Mouse (Mus musculus): ENCODE results near the gene Cd276.

DNA sequence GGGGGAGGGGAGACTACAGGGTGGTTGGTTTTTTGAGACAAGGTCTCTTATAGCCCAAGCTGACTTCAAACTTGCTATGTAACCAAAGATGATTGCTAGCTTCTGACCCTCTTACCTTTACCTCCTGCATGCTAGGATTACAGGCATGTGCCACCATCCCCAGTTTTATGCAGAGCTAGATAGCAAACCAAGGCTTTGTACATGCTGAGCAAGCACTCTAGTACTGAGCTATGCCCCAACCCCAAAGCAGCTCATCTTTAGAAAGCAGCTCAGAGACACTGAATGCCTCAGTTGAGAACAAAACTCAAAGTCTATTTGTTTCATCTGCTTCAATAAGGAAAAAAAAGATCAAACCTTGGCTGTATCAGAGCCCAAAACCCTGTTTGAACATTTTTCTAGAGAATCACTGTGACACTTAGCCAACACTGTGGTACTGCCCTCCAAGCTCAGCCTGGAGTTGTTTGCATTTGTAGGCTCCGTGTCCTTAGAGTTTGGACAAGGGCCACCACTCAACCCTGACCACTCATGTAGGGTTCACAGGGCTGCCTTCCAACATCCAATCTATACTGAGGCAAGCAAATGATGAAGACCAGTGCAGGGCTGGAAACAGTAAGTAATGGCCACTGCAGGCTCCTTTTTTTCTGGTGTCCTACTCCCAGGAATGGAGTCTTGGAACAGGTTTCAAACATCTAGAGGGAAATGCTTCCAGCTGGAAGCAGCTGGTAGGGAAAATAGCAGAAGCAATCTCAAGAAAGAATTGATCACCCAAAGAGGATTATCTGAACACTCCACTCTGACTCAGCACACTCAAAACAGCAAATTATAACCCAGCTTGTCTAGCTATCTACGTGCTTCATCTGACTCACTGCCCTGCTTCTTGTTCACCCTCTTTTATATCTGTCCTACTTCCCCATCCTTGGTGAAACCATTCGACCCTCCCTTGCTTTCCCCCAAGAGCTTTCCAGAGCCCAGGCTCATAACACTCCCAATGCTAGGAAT is 2.5 kb upstream of the Cd276 start:
- no peak for TF ChIP-seq POLR2A (IDR thresholded peaks at IDR 0.05; ENCODE audit: low read depth, low read length)
- TF ChIP-seq ZC3H11A (IDR thresholded peaks at IDR 0.05; ENCODE audit: low read depth, low read length) = no peak
- no peak for TF ChIP-seq HCFC1 (IDR thresholded peaks at IDR 0.05; ENCODE audit: low read depth, low read length)
- no peak for TF ChIP-seq KAT2A (IDR thresholded peaks at IDR 0.05; ENCODE audit: insufficient replicate concordance, low read length)
- no peak for TF ChIP-seq ZNF384 (IDR thresholded peaks at IDR 0.05; ENCODE audit: low read depth, low read length)
- no peak for TF ChIP-seq ELF1 (IDR thresholded peaks at IDR 0.05; ENCODE audit: low read depth, low read length)
- no peak for TF ChIP-seq MXI1 (IDR thresholded peaks at IDR 0.05; ENCODE audit: low read depth, low read length)
- no peak for TF ChIP-seq RCOR1 (conservative IDR thresholded peaks at IDR 0.05; ENCODE audit: low read depth, low read length)
- TF ChIP-seq MAFK (IDR thresholded peaks at IDR 0.05; ENCODE audit: insufficient replicate concordance, low read length) = no peak
- TF ChIP-seq POLR2AphosphoS2 (IDR thresholded peaks at IDR 0.05; ENCODE audit: low read depth, low read length) = no peak
- TF ChIP-seq JUN (IDR thresholded peaks at IDR 0.05; ENCODE audit: insufficient read depth, low read depth, low read length) = no peak
- no peak for TF ChIP-seq CTCF (conservative IDR thresholded peaks at IDR 0.05 in 1 of 2, IDR thresholded peaks at IDR 0.05 in 1 of 2; ENCODE audit: low read depth in 2 of 2, low read length in 2 of 2)
